Mouse (Mus musculus) 3134 (cell line): ENCODE measurements around the gene Ufm1.

Experiments
- DNase-seq: peaks from one replicate; pipeline ENCODE4 v3.0.0-alpha.2; 2011; ENCODE audit warnings: low spot score; ENCODE audit not compliant: insufficient read length; ENCODE audit errors: extremely low read depth

Ufm1 gene

DNA sequence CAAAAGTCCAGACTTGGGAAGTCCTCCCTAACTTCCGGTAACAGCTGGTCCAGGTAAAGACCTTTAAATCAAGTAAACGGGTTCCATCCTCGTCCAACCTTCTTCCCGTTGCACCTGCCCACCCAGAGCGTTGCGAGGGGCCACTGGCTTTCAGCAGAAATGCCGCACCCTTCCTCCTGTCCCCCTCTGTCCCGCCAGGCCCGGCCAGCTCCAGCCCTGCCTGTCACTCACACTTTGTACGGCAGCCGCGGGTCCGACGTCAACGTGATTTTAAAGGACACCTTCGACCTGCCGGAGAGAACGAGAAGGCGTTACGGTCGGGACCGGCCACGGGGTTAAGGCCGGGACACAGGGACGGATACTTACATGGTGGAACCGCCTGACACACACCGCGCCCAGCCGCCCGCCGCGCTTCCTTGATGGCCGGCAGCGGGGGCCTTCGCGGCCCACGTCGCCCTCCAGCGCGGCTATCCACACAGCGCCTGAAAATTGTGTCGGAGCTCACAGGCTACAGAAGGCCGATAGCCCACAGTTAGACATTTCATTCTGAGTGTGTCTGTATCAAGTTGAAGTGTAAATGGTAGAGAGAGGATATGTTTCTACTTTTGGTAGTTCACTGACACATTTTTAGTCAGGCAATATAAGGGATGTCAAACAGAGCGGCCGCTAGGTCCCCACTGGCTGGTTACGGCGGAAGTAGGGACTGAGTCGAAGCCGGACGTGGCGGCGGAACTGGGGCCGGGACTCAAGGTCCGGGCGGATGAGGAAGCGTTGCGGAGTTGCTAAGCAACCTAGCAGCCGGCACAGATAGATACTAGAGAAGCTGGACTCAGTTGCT, at the start of gene Ufm1:
TSS of gene Ufm1 (minus strand) at position 448 of the 838 bp plus-strand sequence.
- peak; percentile 94 for DNase-seq

DNA sequence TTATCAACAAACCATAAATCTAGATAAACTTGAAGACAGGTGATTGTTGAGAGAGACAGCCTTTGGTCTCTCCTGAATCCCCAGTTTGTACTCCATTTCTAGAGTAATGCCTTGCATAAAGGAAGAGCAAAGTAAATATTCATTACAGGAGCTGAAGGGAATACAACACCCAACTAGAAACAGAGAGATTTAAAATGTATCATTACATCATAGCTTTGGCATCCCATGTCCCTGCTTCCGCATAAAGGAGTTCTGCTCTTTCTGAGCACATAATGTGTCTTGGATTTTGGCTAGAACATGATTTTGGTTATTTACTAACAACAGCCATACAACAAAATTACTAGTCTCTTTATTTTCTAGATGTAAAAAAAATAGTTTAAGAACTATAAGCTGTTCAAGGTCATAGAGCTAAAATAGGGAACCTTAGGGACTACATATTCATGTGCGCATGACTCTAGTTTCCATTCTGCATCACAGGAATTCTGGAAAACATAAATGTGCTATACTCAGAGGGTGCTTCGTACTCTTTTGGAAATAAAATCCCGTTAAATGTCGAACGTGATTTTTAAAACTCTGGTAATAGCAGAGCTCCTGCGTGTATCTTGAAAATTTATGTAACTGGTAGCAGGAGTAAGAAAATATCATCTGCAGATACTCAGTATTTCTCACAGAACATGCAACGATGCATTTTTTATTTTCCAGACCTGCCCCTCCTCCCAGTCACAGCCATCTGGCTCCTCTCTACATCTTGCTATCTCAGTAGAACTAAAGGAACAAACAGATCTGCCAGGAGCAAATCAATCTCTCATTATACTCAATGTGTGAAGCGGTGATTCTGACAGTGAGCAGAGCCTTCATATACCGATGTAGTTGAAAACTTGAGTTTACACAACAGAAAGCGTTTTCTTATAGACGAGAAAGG, 27.2 kb upstream of the Ufm1 start:
- no peak for DNase-seq

DNA sequence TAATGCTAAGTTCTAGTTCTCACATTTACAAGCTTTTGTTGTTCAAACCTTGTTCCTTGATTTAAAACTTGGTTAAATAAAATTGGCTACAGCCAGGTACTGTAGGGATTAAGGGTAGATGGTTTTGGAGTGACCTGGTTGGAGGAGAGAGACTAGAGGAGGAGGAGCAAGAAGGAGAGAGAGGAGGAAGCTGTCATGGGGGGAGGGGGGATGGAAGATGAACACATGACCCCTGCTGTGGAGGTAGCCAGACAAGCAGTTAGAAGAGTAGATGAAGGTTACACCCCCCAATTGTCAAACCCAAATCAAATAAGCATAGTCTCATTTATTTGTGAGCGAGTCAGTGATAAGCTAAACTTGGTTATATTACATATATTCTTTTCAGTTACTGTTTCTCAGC, 8.0 kb upstream of the Ufm1 start:
- DNase-seq: no peak

DNA sequence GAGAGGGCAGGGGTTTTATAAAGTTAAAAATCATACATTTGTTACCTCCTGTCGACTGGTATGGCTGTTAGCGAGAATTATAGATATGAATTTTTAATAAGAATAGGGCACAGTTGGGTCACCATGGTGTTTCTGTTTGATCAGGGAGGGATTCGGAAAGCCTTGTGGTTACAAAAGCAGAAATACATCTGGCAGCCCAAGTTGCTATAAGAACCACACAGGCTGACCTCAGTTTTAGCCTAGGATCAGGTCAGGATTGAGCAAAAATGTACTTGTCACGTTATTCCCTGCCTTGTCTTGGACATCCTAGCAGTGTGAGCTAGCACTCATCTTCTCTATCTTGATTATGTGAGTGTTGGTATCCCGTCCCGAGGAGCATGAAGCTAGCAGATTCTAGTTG, 6.9 kb upstream of the Ufm1 start:
- DNase-seq: no peak

DNA sequence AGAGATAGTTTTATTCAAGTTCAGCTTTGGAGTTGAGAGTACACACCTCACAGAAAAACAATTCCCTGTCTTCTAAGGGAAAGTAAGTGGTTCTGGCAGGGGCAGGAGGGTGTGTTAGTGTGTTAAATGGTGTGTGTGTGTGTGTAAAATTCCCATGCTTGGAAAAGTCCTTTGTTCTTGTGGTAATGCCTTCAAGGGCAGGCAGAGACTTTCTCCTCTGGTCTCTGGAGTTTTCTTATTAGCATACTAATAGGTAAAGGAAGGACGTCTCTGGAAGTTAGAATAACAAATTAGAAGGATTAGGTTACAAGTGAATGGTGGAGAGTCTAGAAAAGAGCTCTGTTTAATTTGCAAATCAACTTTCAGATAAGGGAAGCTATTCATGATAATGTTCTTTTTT, 5.6 kb upstream of the Ufm1 start:
- no peak for DNase-seq

DNA sequence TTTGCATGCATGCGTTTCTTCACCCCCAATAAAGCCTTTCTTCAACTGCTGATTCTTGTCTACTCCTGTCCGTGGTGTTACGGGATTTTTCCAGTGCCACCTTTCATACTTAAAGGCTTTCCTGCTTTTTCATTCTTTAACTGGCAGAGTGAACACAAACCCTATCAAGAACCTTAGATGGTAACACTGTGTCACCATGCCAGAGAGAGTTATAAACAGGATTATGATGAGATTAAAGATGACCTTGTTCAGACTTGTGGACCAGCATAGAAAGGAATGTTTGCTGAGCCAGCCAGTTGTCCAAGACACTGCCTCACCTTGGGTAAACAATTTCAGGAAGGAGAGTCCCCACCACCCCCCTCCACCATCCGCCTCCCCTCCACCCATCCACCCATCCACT, 4.6 kb upstream of the Ufm1 start:
- DNase-seq: no peak

DNA sequence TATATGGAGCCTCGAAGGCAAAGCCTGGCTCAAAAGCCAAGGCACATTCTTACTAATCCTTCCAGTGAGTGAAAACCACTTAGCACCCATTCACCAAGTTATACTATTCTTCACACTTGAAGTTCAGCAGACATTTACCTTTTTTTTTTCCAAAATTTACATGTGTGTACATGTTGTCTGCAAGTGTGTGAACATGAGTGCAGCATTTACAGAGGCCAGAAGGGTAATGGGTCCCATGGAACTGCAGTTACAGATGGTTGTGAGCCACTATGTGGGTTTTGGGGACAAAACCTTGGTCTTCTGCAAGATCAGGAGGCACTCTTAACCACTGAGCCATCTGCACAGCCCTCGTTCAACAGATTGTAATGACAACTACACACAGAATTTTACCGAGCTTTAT, 8.8 kb downstream of the Ufm1 start:
- DNase-seq: no peak

DNA sequence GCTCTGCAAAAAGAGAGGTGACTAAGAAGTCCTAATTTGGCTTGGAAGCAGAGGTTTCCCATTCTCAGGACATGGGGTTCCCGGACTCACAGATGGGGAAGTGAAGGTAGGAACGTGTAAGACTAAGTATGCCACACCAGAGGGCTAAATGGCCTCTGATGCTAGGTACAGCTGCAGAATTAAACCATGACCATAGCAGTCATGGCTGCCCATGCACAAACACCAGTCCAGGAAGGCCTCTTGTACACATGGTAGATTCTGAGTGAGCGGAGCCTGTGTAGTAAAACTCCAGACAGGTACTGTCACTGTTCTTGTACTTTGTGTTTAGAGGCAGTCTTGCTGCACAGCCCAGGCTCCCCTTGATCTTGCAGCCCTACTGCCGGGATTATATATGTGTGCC, 9.4 kb downstream of the Ufm1 start:
- no peak for DNase-seq

DNA sequence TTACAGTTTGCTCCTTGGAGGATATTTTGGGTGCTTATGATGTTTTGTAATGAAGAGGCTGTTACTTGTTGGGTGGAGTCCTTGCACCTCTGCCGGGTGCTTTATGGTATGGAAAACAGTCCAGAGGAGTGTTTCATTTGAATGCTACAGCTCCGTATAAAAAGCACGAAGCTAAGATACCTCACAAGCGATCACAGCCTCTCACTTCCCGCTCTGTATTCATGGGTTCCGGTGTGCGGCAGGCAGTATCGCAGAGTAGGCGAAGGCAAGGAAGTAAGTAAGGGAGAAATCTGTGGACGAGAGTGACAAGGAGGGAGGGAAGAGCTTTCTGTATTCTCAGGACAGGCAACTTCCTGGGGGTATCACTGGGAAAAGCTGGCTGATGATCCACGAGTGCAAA, 15.4 kb downstream of the Ufm1 start:
- no peak for DNase-seq

DNA sequence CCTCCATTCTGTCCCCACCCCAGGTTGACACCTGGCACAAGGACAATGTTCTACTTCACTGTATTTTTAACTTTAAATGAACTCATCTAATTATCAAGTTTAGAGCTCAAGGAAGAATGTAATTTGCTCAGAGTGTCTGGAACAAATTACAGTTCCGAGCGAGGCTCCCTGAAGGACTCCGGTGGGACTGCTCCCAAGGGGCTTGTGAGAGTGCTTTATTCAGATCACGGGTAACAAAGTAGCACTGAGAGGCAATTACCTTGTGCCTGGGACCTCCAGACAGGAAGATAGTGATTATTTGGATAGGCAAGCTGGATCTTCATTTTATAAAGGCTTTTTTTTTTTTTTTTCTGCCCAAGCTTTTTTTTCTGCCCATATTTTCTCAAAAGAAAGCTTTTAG, 15.9 kb downstream of the Ufm1 start:
- DNase-seq: no peak

DNA sequence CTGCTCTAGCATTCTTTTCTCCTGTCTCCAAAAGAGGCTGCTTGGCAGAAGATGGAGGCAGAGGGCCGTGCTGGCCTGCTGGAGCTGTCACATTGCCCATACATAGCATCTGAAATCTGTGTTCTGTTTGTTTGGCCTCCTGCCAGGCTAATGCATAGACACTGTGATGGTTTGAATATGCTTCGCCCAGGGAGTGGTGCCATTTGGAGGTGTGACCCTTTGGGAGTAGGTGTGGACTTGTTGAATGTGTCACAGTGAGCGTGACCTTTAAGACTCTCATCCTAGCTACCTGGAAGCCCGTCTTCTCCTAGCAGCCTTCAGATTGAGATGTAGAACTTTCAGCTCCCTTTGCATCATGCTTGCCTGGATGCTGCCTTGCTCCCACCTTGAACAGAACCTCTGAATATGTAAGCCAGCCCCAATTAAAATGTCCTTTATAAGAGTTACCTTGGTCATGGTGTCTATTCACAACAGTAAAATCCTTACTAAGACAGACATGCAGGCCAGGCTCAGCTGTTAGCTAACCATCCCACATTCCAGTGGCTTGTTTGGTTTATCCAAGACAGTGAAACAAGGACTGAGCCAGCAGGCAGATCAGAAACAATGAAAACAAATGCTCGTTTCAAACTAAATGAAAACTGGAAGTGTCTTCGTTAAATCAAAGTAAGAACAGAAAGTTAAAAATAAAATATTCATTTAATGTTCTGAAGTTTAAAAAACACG, 17.3 kb downstream of the Ufm1 start:
- no peak for DNase-seq

DNA sequence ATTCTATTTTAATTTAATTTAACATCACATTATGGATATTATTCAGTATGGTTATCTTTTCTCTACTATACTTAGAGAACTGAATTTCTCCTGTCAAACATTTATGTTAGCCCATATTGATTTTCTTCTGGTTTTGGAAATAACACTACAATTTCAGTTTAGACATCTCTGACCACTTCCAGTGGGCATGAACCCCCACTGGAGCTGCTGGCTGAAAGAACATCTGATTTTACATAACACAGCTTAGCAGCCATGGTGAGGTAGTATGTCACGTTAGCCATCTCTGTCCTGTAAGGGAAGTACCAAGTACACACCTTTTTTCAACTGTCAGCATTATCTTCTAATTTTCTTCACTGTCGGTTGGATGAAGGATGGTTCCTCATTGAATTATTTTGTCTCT, 18.8 kb downstream of the Ufm1 start, which contains the start of gene Gm10985:
TSS of gene Gm10985 (plus strand) at position 301 of the 400 bp plus-strand sequence.
- no peak for DNase-seq

DNA sequence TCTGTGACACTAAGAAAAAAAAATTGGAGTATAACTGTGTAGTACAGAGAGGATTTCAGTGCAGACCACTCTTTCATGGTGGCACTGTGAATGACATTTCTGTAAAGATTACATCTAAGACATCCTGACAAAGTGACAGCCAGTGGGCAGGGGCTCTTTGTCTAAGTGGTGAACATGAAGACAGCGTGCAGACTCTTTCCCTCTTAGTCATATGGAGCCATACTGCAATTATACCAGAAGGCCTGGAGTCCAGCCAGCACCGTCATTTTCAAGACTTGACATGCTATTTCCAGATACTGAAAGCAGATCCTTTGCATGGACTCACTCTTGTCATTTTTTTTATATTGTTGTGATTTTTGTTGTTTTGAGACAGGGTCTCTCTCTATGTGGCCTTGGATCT, 29.4 kb downstream of the Ufm1 start:
- DNase-seq: no peak

DNA sequence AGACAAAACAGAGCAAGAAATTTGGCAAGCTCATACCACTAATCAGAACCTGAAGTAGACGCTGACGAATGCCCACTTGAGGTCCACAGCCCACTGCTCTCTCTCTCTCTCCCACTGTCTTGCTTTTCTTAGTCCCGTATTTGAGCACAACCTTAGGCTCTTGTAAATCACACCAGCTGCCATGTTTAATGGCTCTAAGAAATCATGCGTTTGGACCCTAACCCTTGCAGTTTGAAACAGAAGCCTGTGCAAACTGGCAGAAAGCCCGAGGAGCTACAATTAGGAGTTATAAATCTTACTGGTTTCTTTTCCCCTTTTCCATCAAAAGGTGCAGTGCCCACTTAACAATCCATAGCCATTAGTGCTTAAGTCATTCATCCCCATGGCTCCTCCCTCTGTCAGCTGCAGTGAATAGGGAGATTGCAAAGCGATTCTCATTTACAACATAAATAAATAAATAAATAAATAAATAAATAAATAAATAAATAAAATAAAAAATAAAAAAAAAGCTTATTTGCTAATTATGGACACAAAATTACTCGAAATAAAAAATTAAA, 50.1 kb downstream of the Ufm1 start:
- no peak for DNase-seq
